Mouse (Mus musculus) thymus, postnatal 14 days (tissue): ENCODE measurements around the gene Ifnz.
A peak's percentile ranks its signal among the peaks of the same experiment; 100 is the strongest.
"Not testable (repeated sequence)": the region's sequence is repeated elsewhere in the genome, so short reads cannot be mapped to it uniquely, and the experiment has no call there.

ENCODE experiments used
- DNase-seq: peaks from one replicate; pipeline ENCODE4 v3.0.0; 2021

Ifnz gene

DNA sequence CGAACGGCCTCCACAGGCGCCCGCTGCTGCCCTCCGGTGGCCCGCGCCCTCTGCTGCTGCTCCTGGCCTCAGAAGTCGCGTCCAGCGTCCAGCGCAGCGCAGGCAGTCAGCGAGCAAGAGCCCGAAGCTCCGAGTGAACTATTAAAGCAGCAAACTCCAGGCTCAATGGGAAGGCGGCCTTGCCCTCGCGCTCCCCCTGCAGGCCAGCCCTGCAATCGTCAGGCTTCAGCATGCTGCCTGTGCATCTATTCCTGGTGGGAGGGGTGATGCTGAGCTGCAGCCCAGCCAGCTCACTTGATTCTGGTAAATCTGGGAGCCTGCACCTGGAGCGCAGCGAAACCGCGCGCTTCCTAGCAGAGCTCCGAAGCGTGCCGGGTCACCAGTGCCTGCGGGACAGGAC, 6.5 kb downstream of the Ifnz start, which contains the start of gene Gm13277:
Gene Gm13277 (plus strand): TSS at position 231 of the 400 bp plus-strand sequence.
- DNase-seq: peak; percentile 75

DNA sequence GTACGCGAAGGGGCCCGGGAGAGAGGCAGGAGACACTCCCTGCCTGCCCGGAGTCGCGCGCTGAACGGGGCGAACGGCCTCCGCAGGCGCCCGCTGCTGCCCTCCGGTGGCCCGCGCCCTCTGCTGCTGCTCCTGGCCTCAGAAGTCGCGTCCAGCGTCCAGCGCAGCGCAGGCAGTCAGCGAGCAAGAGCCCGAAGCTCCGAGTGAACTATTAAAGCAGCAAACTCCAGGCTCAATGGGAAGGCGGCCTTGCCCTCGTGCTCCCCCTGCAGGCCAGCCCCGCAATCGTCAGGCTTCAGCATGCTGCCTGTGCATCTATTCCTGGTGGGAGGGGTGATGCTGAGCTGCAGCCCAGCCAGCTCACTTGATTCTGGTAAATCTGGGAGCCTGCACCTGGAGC, 9.3 kb downstream of the Ifnz start, which contains the start of gene Gm13278:
Gene Gm13278 (plus strand): TSS at position 301 of the 400 bp plus-strand sequence.
- DNase-seq: not testable (repeated sequence)

DNA sequence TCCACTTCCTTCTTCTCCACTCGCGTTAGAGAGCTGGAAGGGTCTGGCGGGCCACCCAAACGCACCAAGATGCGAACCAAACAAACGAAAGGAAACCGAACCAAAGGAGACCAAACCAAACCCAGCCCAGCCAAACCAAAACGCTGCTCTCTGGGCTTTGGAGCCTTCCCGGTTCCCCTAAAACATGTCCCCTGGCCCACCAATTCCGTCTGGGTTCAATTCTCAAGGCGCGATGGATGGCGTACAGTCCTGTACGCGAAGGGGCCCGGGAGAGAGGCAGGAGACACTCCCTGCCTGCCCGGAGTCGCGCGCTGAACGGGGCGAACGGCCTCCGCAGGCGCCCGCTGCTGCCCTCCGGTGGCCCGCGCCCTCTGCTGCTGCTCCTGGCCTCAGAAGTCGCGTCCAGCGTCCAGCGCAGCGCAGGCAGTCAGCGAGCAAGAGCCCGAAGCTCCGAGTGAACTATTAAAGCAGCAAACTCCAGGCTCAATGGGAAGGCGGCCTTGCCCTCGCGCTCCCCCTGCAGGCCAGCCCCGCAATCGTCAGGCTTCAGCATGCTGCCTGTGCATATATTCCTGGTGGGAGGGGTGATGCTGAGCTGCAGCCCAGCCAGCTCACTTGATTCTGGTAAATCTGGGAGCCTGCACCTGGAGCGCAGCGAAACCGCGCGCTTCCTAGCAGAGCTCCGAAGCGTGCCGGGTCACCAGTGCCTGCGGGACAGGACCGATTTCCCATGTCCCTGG, 12.2 kb downstream of the Ifnz start, which contains the start of gene Gm13275:
Gene Gm13275 (plus strand): TSS at position 552 of the 740 bp plus-strand sequence.
- peak; percentile 68 for DNase-seq

DNA sequence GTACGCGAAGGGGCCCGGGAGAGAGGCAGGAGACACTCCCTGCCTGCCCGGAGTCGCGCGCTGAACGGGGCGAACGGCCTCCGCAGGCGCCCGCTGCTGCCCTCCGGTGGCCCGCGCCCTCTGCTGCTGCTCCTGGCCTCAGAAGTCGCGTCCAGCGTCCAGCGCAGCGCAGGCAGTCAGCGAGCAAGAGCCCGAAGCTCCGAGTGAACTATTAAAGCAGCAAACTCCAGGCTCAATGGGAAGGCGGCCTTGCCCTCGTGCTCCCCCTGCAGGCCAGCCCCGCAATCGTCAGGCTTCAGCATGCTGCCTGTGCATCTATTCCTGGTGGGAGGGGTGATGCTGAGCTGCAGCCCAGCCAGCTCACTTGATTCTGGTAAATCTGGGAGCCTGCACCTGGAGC, 15.2 kb downstream of the Ifnz start, which contains the start of gene Gm13279:
Gene Gm13279 (plus strand): TSS at position 301 of the 400 bp plus-strand sequence.
- not testable (repeated sequence) for DNase-seq

DNA sequence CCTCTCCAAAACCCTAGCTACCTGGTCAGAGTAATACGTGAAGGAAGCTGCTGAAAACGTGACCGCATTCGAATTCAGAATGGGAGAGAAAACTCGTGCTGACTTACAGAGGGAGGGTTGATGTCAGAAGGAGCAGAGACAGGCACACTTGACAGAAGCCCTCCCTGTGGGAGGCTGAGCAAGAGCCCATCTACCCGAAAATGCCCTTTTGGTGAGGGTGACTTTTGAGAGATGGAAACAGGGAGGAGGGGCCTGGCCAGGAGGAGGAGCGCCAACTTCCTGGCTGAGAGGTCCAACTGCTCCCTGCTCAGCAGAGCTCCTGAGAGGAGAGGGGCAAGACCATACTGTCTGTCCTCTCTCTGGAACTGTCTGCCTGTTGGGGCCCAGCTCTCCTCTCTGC, 17.4 kb downstream of the Ifnz start, which contains the start of gene Gm13285:
Gene Gm13285 (plus strand): TSS at position 301 of the 400 bp plus-strand sequence.
- not testable (repeated sequence) for DNase-seq

DNA sequence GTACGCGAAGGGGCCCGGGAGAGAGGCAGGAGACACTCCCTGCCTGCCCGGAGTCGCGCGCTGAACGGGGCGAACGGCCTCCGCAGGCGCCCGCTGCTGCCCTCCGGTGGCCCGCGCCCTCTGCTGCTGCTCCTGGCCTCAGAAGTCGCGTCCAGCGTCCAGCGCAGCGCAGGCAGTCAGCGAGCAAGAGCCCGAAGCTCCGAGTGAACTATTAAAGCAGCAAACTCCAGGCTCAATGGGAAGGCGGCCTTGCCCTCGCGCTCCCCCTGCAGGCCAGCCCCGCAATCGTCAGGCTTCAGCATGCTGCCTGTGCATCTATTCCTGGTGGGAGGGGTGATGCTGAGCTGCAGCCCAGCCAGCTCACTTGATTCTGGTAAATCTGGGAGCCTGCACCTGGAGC, 21.0 kb downstream of the Ifnz start, which contains the start of gene Gm13287:
Gene Gm13287 (plus strand): TSS at position 301 of the 400 bp plus-strand sequence.
- DNase-seq: not testable (repeated sequence)

- DNase-seq: not testable (repeated sequence)
Measured at GRCm38 (mm10) chr4:88805231-88805630, 23.3 kb downstream of the Ifnz start, which contains the start of gene Gm13288. Gene Gm13288, plus strand, starts transcription at chr4:88805531.

DNA sequence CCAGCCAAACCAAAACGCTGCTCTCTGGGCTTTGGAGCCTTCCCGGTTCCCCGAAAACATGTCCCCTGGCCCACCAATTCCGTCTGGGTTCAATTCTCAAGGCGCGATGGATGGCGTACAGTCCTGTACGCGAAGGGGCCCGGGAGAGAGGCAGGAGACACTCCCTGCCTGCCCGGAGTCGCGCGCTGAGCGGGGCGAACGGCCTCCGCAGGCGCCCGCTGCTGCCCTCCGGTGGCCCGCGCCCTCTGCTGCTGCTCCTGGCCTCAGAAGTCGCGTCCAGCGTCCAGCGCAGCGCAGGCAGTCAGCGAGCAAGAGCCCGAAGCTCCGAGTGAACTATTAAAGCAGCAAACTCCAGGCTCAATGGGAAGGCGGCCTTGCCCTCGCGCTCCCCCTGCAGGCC, 23.8 kb downstream of the Ifnz start:
- peak; percentile 8 for DNase-seq

- DNase-seq: no peak
Measured at GRCm38 (mm10) chr4:88815928-88816327, 34.0 kb downstream of the Ifnz start, which contains the start of gene Ifna7. Gene Ifna7, plus strand, starts transcription at chr4:88816228.

DNA sequence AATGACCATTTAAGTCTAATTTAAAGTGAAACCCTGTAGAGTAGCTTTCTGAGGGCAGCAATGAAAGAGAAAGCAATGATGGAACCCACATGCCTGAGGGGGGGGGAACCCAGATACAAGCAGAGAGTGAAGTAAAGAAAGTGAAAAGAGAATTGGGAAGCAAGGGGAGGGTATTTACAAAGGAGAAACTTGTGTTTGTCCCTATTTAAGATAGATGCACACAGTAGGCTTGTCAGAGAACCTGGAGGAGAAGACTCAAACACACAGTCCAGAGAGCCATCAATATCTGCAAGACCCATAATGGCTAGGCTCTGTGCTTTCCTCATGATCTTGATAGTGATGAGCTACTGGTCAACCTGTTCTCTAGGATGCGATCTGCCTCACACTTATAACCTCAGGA, 37.7 kb downstream of the Ifnz start, which contains the start of gene Ifna11:
Gene Ifna11 (plus strand): TSS at position 301 of the 400 bp plus-strand sequence.
- DNase-seq: no peak

GRCm38 (mm10) chr4:88822995-88823394, 41.1 kb downstream of the Ifnz start:
- DNase-seq: peak; percentile 28

GRCm38 (mm10) chr4:88827116-88827515, 45.2 kb downstream of the Ifnz start, which contains the start of gene Ifna6:
Gene Ifna6, plus strand, starts transcription at chr4:88827416.
- DNase-seq: not testable (repeated sequence)

DNA sequence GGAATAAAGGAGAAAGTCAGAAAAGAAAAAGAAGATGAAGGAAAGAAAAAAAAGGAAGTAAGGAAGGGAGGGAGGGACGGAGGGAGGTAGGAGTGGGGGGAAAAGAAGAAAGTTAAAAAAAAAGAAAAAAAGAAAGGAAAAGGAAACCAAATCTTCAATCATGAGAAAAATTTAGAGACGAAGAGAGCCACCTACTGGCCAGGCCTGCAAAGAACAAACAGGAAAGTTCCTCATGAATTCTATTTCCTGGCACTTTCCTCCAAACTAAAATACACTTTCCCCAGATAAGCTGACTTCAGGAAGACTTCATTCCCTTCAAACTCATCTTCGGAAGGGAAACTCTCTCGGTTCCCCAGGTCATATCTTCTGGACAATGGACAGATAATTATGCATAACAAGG, 48.6 kb downstream of the Ifnz start:
- DNase-seq: peak; percentile 55
